Mouse (Mus musculus) cerebellum, adult 11 months (tissue): Measurements from ENCODE around the gene Hoxd1.

Experiments
- DNase-seq: peaks from one replicate; pipeline ENCODE4 v3.0.0; 2022

The Hoxd1 gene

DNA sequence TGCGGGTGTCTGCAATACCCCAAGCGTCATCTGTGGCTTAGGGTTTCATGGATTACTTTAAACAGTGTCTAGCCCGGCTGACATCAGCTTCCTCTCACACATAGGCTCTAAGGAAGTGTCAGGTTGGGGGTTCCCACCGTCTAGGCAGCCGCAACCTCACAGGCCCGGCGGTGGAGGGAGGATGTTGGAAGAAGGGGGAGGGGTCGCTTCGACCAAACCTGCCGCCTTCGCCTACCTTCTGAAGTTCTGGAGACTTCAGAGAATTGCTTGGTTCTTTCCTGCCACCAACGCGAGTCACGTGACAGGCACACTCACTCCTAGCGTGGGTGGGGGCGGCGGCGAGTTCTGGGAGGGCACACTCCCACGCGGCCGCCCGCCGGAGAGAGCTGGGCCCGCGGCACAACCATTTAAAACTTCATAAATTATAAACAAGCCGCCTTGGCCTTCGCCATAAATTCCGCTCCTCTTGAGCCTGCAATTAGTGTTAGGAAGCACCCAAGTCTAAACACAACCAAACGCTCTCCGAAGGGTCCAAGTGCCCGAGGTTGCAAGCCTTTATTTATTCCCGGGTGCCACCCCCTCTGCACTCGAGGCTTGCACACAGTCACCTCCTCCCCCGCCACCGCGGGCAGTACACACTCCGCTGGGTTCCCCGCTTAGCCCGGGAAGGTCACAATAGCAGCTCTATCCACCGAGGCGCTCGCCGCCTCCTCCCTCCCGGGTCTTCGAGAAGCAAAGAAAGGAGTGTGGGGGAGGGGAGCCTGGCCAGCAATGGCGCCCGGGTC lies 13.3 kb upstream of the Hoxd1 start:
- no peak for DNase-seq

DNA sequence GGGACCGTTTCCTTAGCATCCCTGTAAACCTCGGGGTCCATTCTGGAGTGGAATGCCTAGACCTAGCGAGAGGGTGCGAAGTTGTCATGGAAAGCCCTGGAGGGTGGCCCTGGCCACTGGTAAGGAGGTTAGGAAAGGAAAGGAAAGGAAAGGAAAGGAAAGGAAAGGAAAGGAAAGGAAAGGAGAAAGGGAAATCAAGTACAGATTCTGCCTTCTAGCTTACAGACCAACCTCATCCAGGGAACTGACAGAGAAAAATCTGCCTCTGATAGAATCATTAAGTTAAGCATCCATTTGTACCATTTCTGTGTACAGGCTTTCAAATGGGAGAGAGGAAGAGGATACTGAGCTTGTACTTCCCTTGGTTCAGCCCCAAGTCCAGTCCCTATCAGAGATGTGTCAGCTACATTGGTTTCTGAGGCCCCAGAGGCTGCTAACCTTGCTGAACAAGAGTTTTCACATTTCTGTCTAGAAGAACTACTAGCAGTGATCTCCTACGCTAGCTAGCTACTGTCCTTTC lies 12.0 kb upstream of the Hoxd1 start:
- DNase-seq: no peak

DNA sequence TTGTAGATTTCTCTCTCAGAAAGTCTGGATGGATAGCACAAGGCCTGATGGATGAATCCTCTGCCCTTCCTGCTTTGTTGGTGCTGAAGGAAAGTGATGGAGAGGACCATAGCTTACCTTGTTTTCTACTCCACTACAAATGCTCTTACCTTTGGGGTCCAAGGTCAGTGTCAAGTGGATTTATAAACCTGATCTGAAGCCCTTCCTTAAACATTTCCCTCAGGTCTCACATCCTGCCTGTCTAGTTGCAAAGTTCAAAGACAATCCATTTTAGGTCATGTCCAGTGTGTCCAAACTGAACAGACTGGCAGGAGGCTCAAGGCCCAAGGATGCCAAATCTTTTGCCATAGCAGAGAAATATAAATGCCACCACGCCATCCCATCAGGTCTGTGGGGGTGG lies 10.9 kb upstream of the Hoxd1 start:
- DNase-seq: no peak

DNA sequence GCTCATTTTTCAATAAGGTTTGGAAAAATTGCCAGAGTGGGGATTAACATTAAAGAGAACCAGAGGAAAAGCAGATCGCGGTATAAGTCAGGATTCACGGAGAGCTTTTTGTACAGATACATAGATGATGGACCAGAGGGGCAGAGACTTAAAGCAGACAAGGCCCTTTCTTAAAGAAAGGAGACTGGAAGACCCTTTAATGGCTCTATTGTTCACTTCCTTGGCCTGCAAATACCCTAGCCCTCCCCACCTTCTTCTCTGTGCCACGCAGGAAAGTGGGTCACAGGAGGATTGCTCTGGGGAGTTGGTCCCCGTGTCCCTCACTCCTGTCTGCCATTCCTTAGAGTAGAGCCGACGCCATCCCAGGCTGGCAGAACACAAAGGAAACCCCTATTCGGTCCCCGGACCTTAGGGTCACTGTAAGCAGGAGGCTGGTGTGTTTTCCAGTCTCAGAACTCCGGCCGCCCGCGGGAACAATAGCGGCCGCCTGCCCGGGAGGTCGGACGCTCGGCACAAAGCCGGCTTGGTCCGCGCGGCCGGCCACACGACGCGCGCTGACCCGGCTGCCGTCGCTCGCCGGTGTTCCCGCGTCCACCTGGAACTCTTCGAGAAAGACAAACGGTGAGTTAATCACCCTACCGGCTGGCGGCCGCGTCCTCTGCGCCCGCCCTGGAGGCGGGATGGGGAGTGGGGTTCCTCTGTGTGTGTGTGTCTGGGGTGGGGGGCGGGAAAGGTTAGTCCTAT lies 10.2 kb upstream of the Hoxd1 start:
- DNase-seq: no peak

DNA sequence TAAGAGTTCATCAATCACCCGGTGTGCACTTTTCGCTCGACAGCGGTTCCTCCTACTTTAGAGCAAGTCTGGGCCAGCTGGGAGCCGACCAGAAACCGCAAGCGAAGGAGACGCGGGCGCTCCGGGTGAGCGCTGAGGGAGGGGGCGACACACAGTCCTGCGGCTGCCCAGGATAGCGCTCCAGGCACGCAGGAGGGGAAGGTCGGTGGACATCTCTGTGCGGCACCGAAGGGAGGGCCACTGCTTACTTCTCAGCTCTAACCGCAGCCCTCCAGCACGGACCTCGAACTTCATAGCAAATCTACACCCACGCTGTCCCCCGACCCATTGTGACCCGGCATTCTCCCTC lies 9.6 kb upstream of the Hoxd1 start:
- no peak for DNase-seq

DNA sequence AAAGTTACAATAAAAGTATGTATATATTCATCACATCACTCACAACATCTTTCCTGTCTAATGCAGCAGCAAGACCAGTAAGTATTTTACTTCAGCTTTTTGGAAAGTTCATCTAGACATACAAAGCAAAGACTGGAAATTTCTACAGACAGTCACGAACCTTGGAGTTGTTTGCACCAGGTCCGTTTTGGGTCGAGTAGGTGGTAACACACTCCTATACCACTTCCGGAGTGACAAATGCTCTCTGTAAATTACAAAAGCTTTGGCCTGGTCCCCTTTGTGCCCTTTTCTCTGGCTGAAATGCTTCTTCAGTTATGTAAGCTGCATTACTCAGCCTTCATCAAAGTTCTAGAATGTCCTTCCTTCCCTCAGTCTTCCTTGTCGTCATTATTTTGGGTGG lies 9.1 kb upstream of the Hoxd1 start:
- no peak for DNase-seq

DNA sequence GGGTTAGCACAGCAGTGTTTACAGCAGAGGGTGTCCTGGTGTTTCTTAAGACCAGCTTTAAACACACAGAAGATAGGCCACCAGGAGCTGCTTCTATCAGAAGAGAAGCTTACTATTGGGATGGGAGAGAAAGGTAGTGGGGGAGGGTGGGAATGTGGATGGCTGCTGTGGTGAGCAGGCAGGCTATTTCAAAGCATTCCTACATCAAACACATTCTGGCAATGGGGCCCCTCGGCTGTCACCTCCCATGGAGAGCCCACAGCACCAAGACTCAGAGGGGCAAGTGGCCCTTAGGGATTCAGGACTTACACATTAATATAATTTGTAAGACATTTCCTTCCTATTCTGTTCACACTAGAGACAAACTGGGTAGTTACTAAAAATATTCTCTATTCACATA lies 2.6 kb upstream of the Hoxd1 start:
- no peak for DNase-seq

DNA sequence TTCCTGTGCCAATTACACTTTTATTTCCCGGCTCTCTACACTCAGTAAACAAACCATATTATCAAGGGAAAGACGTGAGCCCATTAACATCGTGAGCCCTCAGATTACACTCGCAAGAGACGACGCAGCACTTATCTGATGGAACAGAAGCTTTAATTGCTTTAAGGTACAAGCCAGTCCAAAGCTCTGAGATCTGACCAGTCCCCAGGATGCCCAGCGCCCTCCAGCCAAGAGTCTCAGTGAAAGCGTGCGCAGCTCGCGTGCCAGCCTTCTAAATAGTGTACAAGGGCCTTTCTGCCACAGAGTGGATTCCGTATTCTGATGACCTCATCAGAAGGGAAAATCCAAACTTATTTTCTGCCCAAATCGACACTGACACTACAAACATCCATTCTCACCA lies 839 bp upstream of the Hoxd1 start:
- DNase-seq: no peak

DNA sequence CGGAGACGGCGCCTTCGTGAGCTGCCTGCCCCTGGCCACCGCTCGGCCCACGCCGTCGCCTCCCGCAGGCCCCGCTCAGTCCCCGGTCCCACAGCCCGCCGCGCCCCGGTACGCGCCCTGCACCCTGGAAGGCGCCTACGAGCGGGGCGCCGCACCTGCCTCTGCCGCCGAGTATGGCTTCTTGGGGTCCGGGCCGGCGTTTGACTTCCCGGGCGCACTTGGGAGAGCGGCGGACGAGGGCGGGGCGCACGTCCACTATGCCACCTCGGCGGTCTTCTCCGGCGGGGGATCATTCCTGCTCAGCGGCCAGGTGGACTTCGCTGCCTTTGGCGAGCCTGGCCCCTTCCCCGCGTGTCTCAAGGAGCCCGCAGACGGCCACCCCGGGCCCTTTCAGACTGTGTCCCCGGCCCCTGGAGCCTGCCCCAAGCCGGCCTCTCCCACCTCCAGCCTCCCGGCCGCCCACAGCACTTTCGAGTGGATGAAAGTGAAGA lies 510 bp downstream of the Hoxd1 start:
- DNase-seq: no peak

DNA sequence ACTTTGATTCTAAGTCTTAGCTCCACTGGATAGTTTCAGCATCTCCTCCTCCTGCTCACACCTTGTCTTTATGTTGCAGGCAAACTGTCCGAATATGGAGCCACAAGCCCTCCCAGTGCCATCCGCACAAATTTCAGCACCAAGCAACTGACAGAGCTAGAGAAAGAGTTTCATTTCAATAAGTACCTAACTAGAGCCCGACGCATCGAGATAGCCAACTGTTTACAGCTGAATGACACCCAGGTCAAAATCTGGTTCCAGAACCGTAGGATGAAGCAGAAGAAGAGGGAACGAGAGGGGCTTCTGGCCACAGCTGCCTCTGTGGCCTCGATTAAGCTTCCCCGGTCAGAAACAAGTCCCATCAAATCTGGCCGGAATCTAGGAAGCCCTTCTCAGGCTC lies 1.2 kb downstream of the Hoxd1 start:
- no peak for DNase-seq

DNA sequence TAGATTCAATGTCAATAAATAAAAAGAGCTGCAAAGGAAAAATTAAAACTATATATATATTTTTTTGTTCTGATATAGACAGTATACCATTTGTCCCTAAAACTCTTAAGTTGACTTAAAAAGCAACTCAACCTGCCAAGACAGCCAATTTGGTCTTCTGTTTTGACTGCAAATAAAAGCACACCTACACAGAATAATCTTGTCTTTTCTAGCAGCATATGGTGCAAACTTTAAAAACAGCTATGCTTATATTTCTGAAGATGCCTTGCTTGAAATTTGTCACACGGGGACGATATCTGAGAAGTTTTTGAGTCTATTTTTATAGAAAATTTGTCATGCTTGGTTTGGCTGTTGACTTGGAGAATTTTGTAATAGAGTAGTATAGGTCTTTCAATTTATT lies 11.6 kb downstream of the Hoxd1 start:
- DNase-seq: no peak

DNA sequence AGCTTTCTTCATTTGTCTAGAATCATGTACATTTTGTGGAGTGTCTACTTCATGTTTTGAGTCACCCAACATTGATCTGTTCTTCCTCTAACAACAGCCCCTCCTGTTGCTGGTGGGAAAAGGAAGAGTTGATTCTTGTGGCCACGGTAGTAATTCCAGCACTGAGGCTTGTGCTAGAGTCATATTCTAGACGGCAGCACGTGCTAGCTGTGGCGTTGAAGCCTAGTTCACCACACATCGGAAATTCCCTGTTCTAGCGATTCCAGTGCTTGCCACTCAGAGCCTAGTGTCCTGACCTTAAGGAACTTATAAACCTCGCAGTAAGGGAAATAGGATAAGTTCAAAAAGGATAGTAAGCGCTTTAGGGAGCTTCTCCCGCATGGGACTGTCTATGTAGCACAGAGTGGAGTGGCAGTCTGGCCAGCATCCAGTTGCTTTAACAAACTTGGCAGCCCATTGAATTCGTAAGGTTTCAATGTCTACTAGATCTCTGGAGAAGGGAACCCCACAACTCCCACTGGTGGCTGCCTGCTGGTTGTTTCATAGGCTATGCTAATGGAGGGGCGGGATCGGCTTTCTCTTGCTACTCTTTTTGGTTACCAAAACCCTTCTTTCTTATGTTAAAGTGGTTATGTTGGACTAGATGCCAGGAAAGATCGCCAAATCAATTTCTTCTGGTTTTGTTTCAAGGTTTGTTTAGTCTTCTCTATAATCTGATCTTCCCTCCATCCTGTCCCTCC lies 14.9 kb downstream of the Hoxd1 start:
- DNase-seq: no peak

DNA sequence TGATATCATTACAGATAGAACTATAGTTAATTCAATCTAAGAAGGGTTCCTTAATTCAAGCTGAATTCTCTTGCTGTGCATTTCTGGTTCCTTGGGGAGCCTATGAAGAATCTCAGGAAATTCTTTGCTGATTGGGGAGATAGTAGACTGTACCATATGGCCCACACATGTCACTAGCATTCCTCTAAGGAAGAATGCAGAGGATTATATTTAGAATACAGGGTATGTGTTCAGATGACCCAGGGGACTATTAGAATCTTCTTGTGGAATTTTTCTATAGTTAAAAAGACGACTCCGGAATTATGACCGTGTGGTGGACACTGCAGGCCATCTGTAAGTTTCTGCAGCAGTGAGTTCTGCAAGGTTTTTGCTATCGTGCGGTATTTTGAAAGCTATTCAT lies 18.6 kb downstream of the Hoxd1 start:
- no peak for DNase-seq

DNA sequence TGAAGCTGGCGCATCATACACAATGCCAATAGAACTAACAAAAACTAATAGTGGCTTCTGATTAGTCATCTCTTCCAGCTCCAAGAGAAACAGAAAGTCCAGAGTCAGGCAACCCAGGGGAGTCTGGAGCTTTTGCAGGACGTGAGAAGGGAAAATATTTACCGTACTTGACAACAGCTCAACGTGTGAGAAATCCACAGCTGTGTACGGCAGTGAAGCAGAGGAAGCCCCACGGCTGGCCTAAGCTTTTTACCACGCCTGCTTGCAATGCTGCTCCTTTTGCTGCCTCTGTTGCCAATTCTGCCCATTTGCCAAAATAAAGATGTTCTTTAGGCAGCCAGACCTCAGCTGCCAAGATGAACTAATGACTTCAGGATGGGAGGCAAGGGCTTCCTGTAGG lies 32.8 kb downstream of the Hoxd1 start:
- DNase-seq: no peak

DNA sequence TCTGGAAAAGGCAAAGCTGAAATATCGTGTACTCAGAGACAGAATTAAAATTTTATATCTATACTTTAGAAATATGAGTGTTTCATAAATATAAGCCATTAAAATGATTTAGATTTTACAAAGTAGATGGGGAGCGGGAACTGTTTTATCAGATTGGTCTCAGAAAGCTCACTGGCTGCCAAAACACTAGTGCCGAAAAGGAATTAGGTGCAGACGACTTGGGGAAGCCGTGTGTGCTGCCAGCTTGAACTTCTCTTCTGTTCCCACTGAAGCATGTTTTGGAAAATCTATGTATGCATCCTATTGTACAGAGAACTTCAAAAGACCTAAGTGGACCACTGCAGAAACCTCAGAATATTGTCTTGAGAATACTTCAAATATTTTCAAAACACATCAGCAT lies 45.7 kb downstream of the Hoxd1 start:
- DNase-seq: no peak
